Mouse (Mus musculus) heart, postnatal 36 days (tissue): ENCODE measurements around the gene Ercc2. TPM values are rescaled to one million over a fixed set of nuclear protein-coding genes. Genes with fewer than 3 reads are reported as not detected.

Experiments used
- DNase-seq, 2 experiments: peaks; one replicate each; pipeline ENCODE4 v3.0.0; 2021 to 2022
- intact Hi-C: fragments of 180-260 bp; cut with DNase I; formaldehyde crosslinking; loops from one replicate; pipeline ENCODE4 v1.15.1; 2025
- total RNA-seq, 2 experiments: library from RNA; stranded (reverse); gene quantifications; 2 replicates each; pipeline ENCODE4 v1.2.3; 2021

The Ercc2 gene
- total RNA-seq, 2 experiments from 2014 or later, result 11.8 to 12.0 TPM

GRCm38 (mm10) chr7:19358634-19359033 lies 23.2 kb upstream of the Ercc2 start:
- intact Hi-C loops, result loop anchor here (5.0 kb wide), 1 partner anchor 121 kb away; no protein-coding TSS in a partner anchor

GRCm38 (mm10) chr7:19359299-19359891 lies 22.4 kb upstream of the Ercc2 start, which contains the start of the genes Cd3eap and Ppp1r13l:
Gene Cd3eap, minus strand, starts transcription at chr7:19359483.
Gene Ppp1r13l, plus strand, starts transcription at chr7:19359749.
- intact Hi-C loops, result loop anchor here (5.0 kb wide), 1 partner anchor 122 kb away; no protein-coding TSS in a partner anchor
- peak; percentile 87 to 92 for DNase-seq

More at GRCm38 (mm10) chr7:19358634-19359033, 23.2 kb upstream of the Ercc2 start:
- no peak for DNase-seq

- peak; percentile 75 to 76 for DNase-seq
- intact Hi-C loops, result loop anchor here (5.0 kb wide), 2 partner anchors 123 to 133 kb away; partner anchors contain the start of gene Opa3
Measured at GRCm38 (mm10) chr7:19359892-19360641, 21.7 kb upstream of the Ercc2 start.

- peak; percentile 88 to 89 for DNase-seq
- intact Hi-C loops, result loop anchor here (5.0 kb wide), 1 partner anchor 134 kb away; the partner anchor contains the start of gene Opa3
Measured at GRCm38 (mm10) chr7:19360944-19361343, 20.9 kb upstream of the Ercc2 start.

GRCm38 (mm10) chr7:19361720-19362119 lies 20.1 kb upstream of the Ercc2 start:
- DNase-seq, result peak; percentile 87 to 90
- intact Hi-C loops, result loop anchor here (5.0 kb wide), 1 partner anchor 134 kb away; the partner anchor contains the start of gene Opa3

- intact Hi-C loops, result loop anchor here (5.0 kb wide), 1 partner anchor 135 kb away; the partner anchor contains the start of gene Opa3
- peak in 1 of 2 experiments; percentile 49 for DNase-seq
Measured at GRCm38 (mm10) chr7:19362276-19362675, 19.5 kb upstream of the Ercc2 start.

- intact Hi-C loops, result loop anchor here (2.0 to 5.0 kb wide), 2 partner anchors 63 to 137 kb away; partner anchors contain the start of gene Opa3
- DNase-seq, result peak; percentile 83 to 84
Measured at GRCm38 (mm10) chr7:19363881-19364280, 17.9 kb upstream of the Ercc2 start.

GRCm38 (mm10) chr7:19365376-19365775 lies 16.4 kb upstream of the Ercc2 start:
- intact Hi-C loops, result loop anchor here (2.0 kb wide), 1 partner anchor 65 kb away; no protein-coding TSS in a partner anchor
- no peak for DNase-seq

- intact Hi-C loops, result no loop called here
- peak in 1 of 2 experiments; percentile 38 for DNase-seq
Measured at GRCm38 (mm10) chr7:19368380-19368779, 13.4 kb upstream of the Ercc2 start.

GRCm38 (mm10) chr7:19369823-19370425 lies 11.9 kb upstream of the Ercc2 start:
- DNase-seq, result peak; percentile 58 to 71
- intact Hi-C loops, result no loop called here

- DNase-seq, result no peak
- intact Hi-C loops, result no loop called here
Measured at GRCm38 (mm10) chr7:19373367-19373766, 8.4 kb upstream of the Ercc2 start.

- intact Hi-C loops, result no loop called here
Measured at GRCm38 (mm10) chr7:19375368-19375767, 6.4 kb upstream of the Ercc2 start.

GRCm38 (mm10) chr7:19376019-19376418 lies 5.8 kb upstream of the Ercc2 start:
- no peak for DNase-seq
- intact Hi-C loops, result no loop called here

More at GRCm38 (mm10) chr7:19375368-19375767, 6.4 kb upstream of the Ercc2 start:
- no peak for DNase-seq

- intact Hi-C loops, result no loop called here
Measured at GRCm38 (mm10) chr7:19378049-19378448, 3.8 kb upstream of the Ercc2 start.

GRCm38 (mm10) chr7:19382166-19382541 lies 344 bp downstream of the Ercc2 start:
- intact Hi-C loops, result no loop called here
- no peak for DNase-seq

More at GRCm38 (mm10) chr7:19378049-19378448, 3.8 kb upstream of the Ercc2 start:
- DNase-seq, result no peak

GRCm38 (mm10) chr7:19383708-19384107 lies 1.9 kb downstream of the Ercc2 start:
- intact Hi-C loops, result no loop called here
- no peak for DNase-seq

GRCm38 (mm10) chr7:19388699-19389413 lies 7.0 kb downstream of the Ercc2 start:
- intact Hi-C loops, result no loop called here
- DNase-seq, result no peak

GRCm38 (mm10) chr7:19394484-19394883 lies 12.7 kb downstream of the Ercc2 start:
- intact Hi-C loops, result no loop called here
- DNase-seq, result no peak

- intact Hi-C loops, result loop anchor here (10.0 kb wide), 1 partner anchor 305 kb away; no protein-coding TSS in a partner anchor
- DNase-seq, result peak in 1 of 2 experiments; percentile 45
Measured at GRCm38 (mm10) chr7:19399496-19400280, 17.9 kb downstream of the Ercc2 start.
